Mouse (Mus musculus) MEL (cell line): ENCODE data around the gene Ppig. TPM values are rescaled to one million over a fixed set of nuclear protein-coding genes. Genes with fewer than 3 reads are reported as not detected.

Experiments used
- DNase-seq: peaks from one replicate; pipeline ENCODE4 v3.0.0; 2011; ENCODE audit warnings: low read depth, low spot score
- H3K27ac ChIP-seq: 2 replicates; pipeline ENCODE4 v1.5.1; 2012; ENCODE audit warnings: low read depth, mild to moderate bottlenecking, control low read depth, low read length, moderate library complexity; ENCODE audit not compliant: control insufficient read depth
- H3K27me3 ChIP-seq, 2 experiments: fragments of 150-350 bp in 1 of 2; sonication (generic) in 1 of 2; 2 replicates each; pipeline ENCODE4 v1.6.1; 2012; ENCODE audit warnings: low read length in 2 of 2, mild to moderate bottlenecking in 2 of 2, improper control_type of control experiment in 1 of 2, moderate library complexity in 1 of 2; ENCODE audit not compliant: insufficient read depth in 2 of 2, control insufficient read depth in 1 of 2
- H3K36me3 ChIP-seq, 2 experiments: 2 replicates each; pipeline ENCODE4 v1.6.1; 2012 to 2014; ENCODE audit warnings: low read length in 2 of 2, improper control_type of control experiment in 1 of 2, inconsistent platforms in 1 of 2, mild to moderate bottlenecking in 1 of 2; ENCODE audit not compliant: insufficient read depth in 2 of 2, control insufficient read depth in 1 of 2
- H3K4me1 ChIP-seq, 2 experiments: fragments of 150-350 bp in 1 of 2; sonication (generic) in 1 of 2; 2 replicates each; pipeline ENCODE4 v1.6.1; 2012; ENCODE audit warnings: low read length in 2 of 2, improper control_type of control experiment in 1 of 2, mild to moderate bottlenecking in 1 of 2; ENCODE audit not compliant: insufficient read depth in 2 of 2, control insufficient read depth in 1 of 2
- H3K4me3 ChIP-seq, 2 experiments: fragments of 150-350 bp in 1 of 2; sonication (generic) in 1 of 2; 2 replicates each; pipeline ENCODE4 v1.5.1; 2012; ENCODE audit warnings: low read depth in 2 of 2, low read length in 2 of 2, mild to moderate bottlenecking in 2 of 2, moderate library complexity in 2 of 2, control low read depth in 1 of 2, improper control_type of control experiment in 1 of 2; ENCODE audit not compliant: control insufficient read depth in 1 of 2, insufficient read depth in 1 of 2
- H3K79me2 ChIP-seq: 2 replicates; pipeline ENCODE4 v1.6.1; 2012; ENCODE audit warnings: mild to moderate bottlenecking, low read length, moderate library complexity; ENCODE audit not compliant: control insufficient read depth, poor library complexity, insufficient read depth
- H3K9ac ChIP-seq: 2 replicates; pipeline ENCODE4 v1.6.1; 2012; ENCODE audit warnings: low read depth, mild to moderate bottlenecking, control low read depth, low read length, moderate library complexity; ENCODE audit not compliant: control insufficient read depth, poor library complexity, severe bottlenecking
- H3K9me3 ChIP-seq: fragments of 150-350 bp; sonication (generic); replicated peaks from 2 replicates; pipeline ENCODE4 v1.6.1; 2012; ENCODE audit warnings: mild to moderate bottlenecking, low read length, improper control_type of control experiment, moderate library complexity; ENCODE audit not compliant: insufficient read depth
- CHD1 ChIP-seq: IDR thresholded peaks from 2 replicates; pipeline ENCODE4 v1.6.1; 2012; ENCODE audit warnings: low read depth, mild to moderate bottlenecking, inconsistent platforms, low read length, improper control_type of control experiment
- CHD2 ChIP-seq: IDR thresholded peaks from 2 replicates; pipeline ENCODE4 v1.6.1; 2011; ENCODE audit warnings: low read length, improper control_type of control experiment
- CTCF ChIP-seq, 3 experiments: IDR thresholded peaks in 2 of 3; conservative IDR thresholded peaks in 1 of 3; 2 replicates each; pipeline ENCODE4 v1.5.1; 2011 to 2012; ENCODE audit warnings: low read length in 3 of 3, low read depth in 2 of 3, mild to moderate bottlenecking in 2 of 3, improper control_type of control experiment in 1 of 3, inconsistent platforms in 1 of 3, mixed read lengths in 1 of 3, moderate library complexity in 1 of 3; ENCODE audit not compliant: control insufficient read depth in 1 of 3, insufficient read depth in 1 of 3, poor library complexity in 1 of 3, severe bottlenecking in 1 of 3
- EP300 ChIP-seq, 2 experiments: IDR thresholded peaks; 2 replicates each; pipeline ENCODE4 v1.6.1; 2011; ENCODE audit warnings: improper control_type of control experiment in 2 of 2, low read length in 2 of 2, low read depth in 1 of 2, mild to moderate bottlenecking in 1 of 2
- ETS1 ChIP-seq: IDR thresholded peaks from 2 replicates; pipeline ENCODE4 v1.6.1; 2012; ENCODE audit warnings: low read depth, mild to moderate bottlenecking, inconsistent platforms, low read length, improper control_type of control experiment, moderate library complexity
- HCFC1 ChIP-seq: IDR thresholded peaks from 2 replicates; pipeline ENCODE4 v1.6.1; 2012; ENCODE audit warnings: low read depth, mild to moderate bottlenecking, inconsistent platforms, low read length, improper control_type of control experiment, moderate library complexity
- KAT2A ChIP-seq: conservative IDR thresholded peaks from 2 replicates; pipeline ENCODE4 v1.6.1; 2012; ENCODE audit warnings: low read depth, low read length, improper control_type of control experiment, inconsistent platforms
- MAFK ChIP-seq: IDR thresholded peaks from 2 replicates; pipeline ENCODE4 v1.6.1; 2011; ENCODE audit warnings: low read depth, mild to moderate bottlenecking, low read length, improper control_type of control experiment, borderline replicate concordance
- MYB ChIP-seq: IDR thresholded peaks from 2 replicates; pipeline ENCODE4 v1.6.1; 2011; ENCODE audit warnings: mild to moderate bottlenecking, low read depth, low read length, improper control_type of control experiment
- NRF1 ChIP-seq: IDR thresholded peaks from 2 replicates; pipeline ENCODE4 v1.6.1; 2014; ENCODE audit warnings: low read depth, mild to moderate bottlenecking, inconsistent platforms, low read length, improper control_type of control experiment, moderate library complexity; ENCODE audit not compliant: poor library complexity, insufficient read depth, severe bottlenecking
- POLR2AphosphoS2 ChIP-seq: IDR thresholded peaks from 2 replicates; pipeline ENCODE4 v1.6.1; 2011; ENCODE audit warnings: low read length, improper control_type of control experiment
- RAD21 ChIP-seq: IDR thresholded peaks from 2 replicates; pipeline ENCODE4 v1.6.1; 2011; ENCODE audit warnings: mild to moderate bottlenecking, low read depth, low read length, improper control_type of control experiment
- RCOR1 ChIP-seq: IDR thresholded peaks from 2 replicates; pipeline ENCODE4 v1.6.1; 2012; ENCODE audit warnings: low read depth, mild to moderate bottlenecking, inconsistent platforms, low read length, improper control_type of control experiment
- SIN3A ChIP-seq: IDR thresholded peaks from 2 replicates; pipeline ENCODE4 v1.6.1; 2012; ENCODE audit warnings: low read length, improper control_type of control experiment, inconsistent platforms
- SMC3 ChIP-seq: IDR thresholded peaks from 2 replicates; pipeline ENCODE4 v1.6.1; 2011; ENCODE audit warnings: low read depth, low read length, improper control_type of control experiment
- UBTF ChIP-seq: IDR thresholded peaks from 2 replicates; pipeline ENCODE4 v1.6.1; 2012; ENCODE audit warnings: low read depth, mild to moderate bottlenecking, inconsistent platforms, low read length, improper control_type of control experiment, moderate library complexity, borderline replicate concordance; ENCODE audit not compliant: insufficient read depth
- USF1 ChIP-seq: IDR thresholded peaks from 2 replicates; pipeline ENCODE4 v1.6.1; 2014; ENCODE audit warnings: low read depth, mild to moderate bottlenecking, inconsistent platforms, low read length, improper control_type of control experiment, moderate library complexity
- USF2 ChIP-seq, 2 experiments: IDR thresholded peaks; 2 replicates each; pipeline ENCODE4 v1.6.1; 2011 to 2012; ENCODE audit warnings: improper control_type of control experiment in 2 of 2, low read length in 2 of 2, borderline replicate concordance in 1 of 2, inconsistent platforms in 1 of 2, low read depth in 1 of 2, mild to moderate bottlenecking in 1 of 2; ENCODE audit not compliant: insufficient read depth in 1 of 2
- ZKSCAN1 ChIP-seq: IDR thresholded peaks from 2 replicates; pipeline ENCODE4 v1.6.1; 2012; ENCODE audit warnings: low read depth, mild to moderate bottlenecking, inconsistent platforms, low read length, improper control_type of control experiment, moderate library complexity
- ZMIZ1 ChIP-seq: IDR thresholded peaks from 2 replicates; pipeline ENCODE4 v1.6.1; 2012; ENCODE audit warnings: low read depth, mild to moderate bottlenecking, inconsistent platforms, low read length, improper control_type of control experiment, moderate library complexity
- ZNF384 ChIP-seq: IDR thresholded peaks from 2 replicates; pipeline ENCODE4 v1.6.1; 2012; ENCODE audit warnings: low read depth, mild to moderate bottlenecking, inconsistent platforms, low read length, improper control_type of control experiment
- polyA plus RNA-seq, 2 experiments: library from polyadenylated mRNA; stranded (reverse) in 1 of 2; unstranded in 1 of 2; fragments of >175 nt in 1 of 2; fragments of >200 nt in 1 of 2; gene quantifications; 2 replicates each; pipeline versions ENCODE4 v1.2.1 to v1.2.4; 2012; ENCODE audit warnings: low replicate concordance in 2 of 2, low read depth in 1 of 2; ENCODE audit not compliant: insufficient read length in 2 of 2, insufficient read depth in 1 of 2, missing spikeins in 1 of 2
- total RNA-seq: library from RNA; depleted of rRNA; stranded (reverse); fragments of 300-350 nt; gene quantifications from 2 replicates; pipeline ENCODE4 v1.2.3, GENCODE M21; 2012

Gene Ppig
- total and polyA plus RNA-seq, 3 experiments: 12.5 to 132 (median 115) TPM

GRCm38 (mm10) chr2:69690214-69690613, 32.1 kb upstream of the Ppig start:
- Histone ChIP-seq H3K9ac (no peak overlapping the region), H3K4me1 (no peaks in the 10 kb centered on the region), H3K79me2 (no peaks in the 10 kb centered on the region), H3K27ac (no peak overlapping the region), H3K27me3 (no peaks in the 10 kb centered on the region), H3K36me3 (no peaks in the 10 kb centered on the region; a peak in 2 of 4 replicates), H3K4me3 (no peak overlapping the region), H3K9me3 (no peaks in the 10 kb centered on the region)
- TF ChIP-seq NRF1 (no peak), ZKSCAN1 (no peak), CTCF (IDR thresholded peaks at IDR 0.05 in 2 of 3, conservative IDR thresholded peaks at IDR 0.05 in 1 of 3; ENCODE audit: control insufficient read depth in 1 of 3, insufficient read depth in 1 of 3, low read depth in 2 of 3, low read length in 3 of 3, poor library complexity in 1 of 3, severe bottlenecking in 1 of 3) (no peak), SMC3 (no peak)
- DNase-seq: no peak

GRCm38 (mm10) chr2:69690843-69691242, 31.5 kb upstream of the Ppig start:
- no peaks in the 10 kb centered on the region for H3K9me3 ChIP-seq
- TF ChIP-seq KAT2A (no peak), CHD1 (no peak), UBTF (no peak)
- H3K27me3 ChIP-seq: no peaks in the 10 kb centered on the region
- DNase-seq: no peak
- no peaks in the 10 kb centered on the region for H3K79me2 ChIP-seq
- no peak overlapping the region for H3K4me3 ChIP-seq
- H3K9ac ChIP-seq: no peak overlapping the region
- H3K27ac ChIP-seq: no peak overlapping the region
- H3K4me1 ChIP-seq: no peaks in the 10 kb centered on the region
- H3K36me3 ChIP-seq: no peaks in the 10 kb centered on the region; a peak in 2 of 4 replicates

GRCm38 (mm10) chr2:69693501-69693900, 28.8 kb upstream of the Ppig start:
- H3K4me1 ChIP-seq: no peaks in the 10 kb centered on the region
- no peaks in the 10 kb centered on the region; a peak in 1 of 4 replicates for H3K36me3 ChIP-seq
- H3K27me3 ChIP-seq: no peaks in the 10 kb centered on the region
- H3K4me3 ChIP-seq: no peak overlapping the region
- no peak overlapping the region for H3K27ac ChIP-seq
- TF ChIP-seq RCOR1 (no peak), ZMIZ1 (no peak), HCFC1 (no peak), USF1 (no peak), EP300 (IDR thresholded peaks at IDR 0.05; ENCODE audit: low read depth in 1 of 2, low read length in 2 of 2) (no peak), RAD21 (no peak; the same call in 1 of the 2 replicates), CTCF (IDR thresholded peaks at IDR 0.05 in 2 of 3, conservative IDR thresholded peaks at IDR 0.05 in 1 of 3; ENCODE audit: control insufficient read depth in 1 of 3, insufficient read depth in 1 of 3, low read depth in 2 of 3, low read length in 3 of 3, poor library complexity in 1 of 3, severe bottlenecking in 1 of 3) (peak; percentile 19 to 42 (median 42)), MAFK (no peak), ETS1 (no peak), MYB (no peak), USF2 (IDR thresholded peaks at IDR 0.05; ENCODE audit: borderline replicate concordance in 1 of 2, insufficient read depth in 1 of 2, low read depth in 1 of 2, low read length in 2 of 2) (no peak), SMC3 (peak; percentile 36), SIN3A (no peak), POLR2AphosphoS2 (no peak), CHD2 (no peak), ZNF384 (no peak)
- H3K9me3 ChIP-seq: no peaks in the 10 kb centered on the region
- H3K79me2 ChIP-seq: no peaks in the 10 kb centered on the region
- peak; percentile 48 for DNase-seq
- no peak overlapping the region for H3K9ac ChIP-seq
